Mouse (Mus musculus) neural tube, embryonic 14.5 days (tissue): Measurements from ENCODE around the gene Ahdc1. TPM values are rescaled to one million over a fixed set of nuclear protein-coding genes. Genes with fewer than 3 reads are reported as not detected.
"Not testable (repeated sequence)": the region's sequence is repeated elsewhere in the genome, so short reads cannot be mapped to it uniquely, and the experiment has no call there.

Experiments
- ATAC-seq: fragments of 200-750 bp; cut with Nextera tagmentation; 2 replicates; pipeline ENCODE4 v1.8.0; 2017; ENCODE audit warnings: low read depth, mild to moderate bottlenecking, moderate TSS enrichment, moderate library complexity
- H3K27ac ChIP-seq: fragments of 300-500 bp; sonication (generic); 2 replicates; pipeline ENCODE4 v1.5.1; 2014; ENCODE audit warnings: low read depth, mild to moderate bottlenecking, control low read depth, low read length, moderate library complexity, mixed read lengths
- H3K27me3 ChIP-seq: fragments of 300-500 bp; sonication (generic); 2 replicates; pipeline ENCODE4 v1.6.1; 2014; ENCODE audit warnings: low read length; ENCODE audit not compliant: control insufficient read depth, insufficient read depth
- H3K36me3 ChIP-seq: fragments of 300-500 bp; sonication (generic); 2 replicates; pipeline ENCODE4 v1.6.1; 2014; ENCODE audit warnings: low read length, mixed read lengths; ENCODE audit not compliant: control insufficient read depth, insufficient read depth
- H3K4me1 ChIP-seq: fragments of 300-500 bp; sonication (generic); 2 replicates; pipeline ENCODE4 v1.6.1; 2014; ENCODE audit warnings: low read length; ENCODE audit not compliant: control insufficient read depth, insufficient read depth
- H3K4me2 ChIP-seq: fragments of 300-500 bp; sonication (generic); 2 replicates; pipeline ENCODE4 v1.6.1; 2014; ENCODE audit warnings: mild to moderate bottlenecking, low read depth, low read length, control low read depth
- H3K4me3 ChIP-seq: fragments of 300-500 bp; sonication (generic); 2 replicates; pipeline ENCODE4 v1.5.1; 2014; ENCODE audit warnings: low read depth, low read length, control low read depth, mixed read lengths
- H3K9ac ChIP-seq: fragments of 300-500 bp; sonication (generic); replicated peaks from 2 replicates; pipeline ENCODE4 v1.6.1; 2014; ENCODE audit warnings: low read depth, mild to moderate bottlenecking, control low read depth, low read length, mixed read lengths
- H3K9me3 ChIP-seq: fragments of 300-500 bp; sonication (generic); 2 replicates; pipeline ENCODE4 v1.6.1; 2016; ENCODE audit warnings: low read length; ENCODE audit not compliant: control insufficient read depth
- WGBS: fragments of 180-500 bp; shearing (Covaris S2); extraction: QIAGEN DNeasy Blood & Tissue Kit; methylation state at CpG from one replicate; pipeline ENCODE4 v1.1.7; 2014; 5-methylcytosine and 5-hydroxymethylcytosine counted together
- polyA plus RNA-seq: library from polyadenylated mRNA; unstranded; fragments of >200 nt; fragmentation: Nextera tagmentation; extraction: Ambion mirVana; gene quantifications from 2 replicates; pipeline ENCODE4 v1.2.1, GENCODE M21; 2014

Gene Ahdc1
- polyA plus RNA-seq, 1 experiment from 2014 or later = 13.1 TPM

DNA sequence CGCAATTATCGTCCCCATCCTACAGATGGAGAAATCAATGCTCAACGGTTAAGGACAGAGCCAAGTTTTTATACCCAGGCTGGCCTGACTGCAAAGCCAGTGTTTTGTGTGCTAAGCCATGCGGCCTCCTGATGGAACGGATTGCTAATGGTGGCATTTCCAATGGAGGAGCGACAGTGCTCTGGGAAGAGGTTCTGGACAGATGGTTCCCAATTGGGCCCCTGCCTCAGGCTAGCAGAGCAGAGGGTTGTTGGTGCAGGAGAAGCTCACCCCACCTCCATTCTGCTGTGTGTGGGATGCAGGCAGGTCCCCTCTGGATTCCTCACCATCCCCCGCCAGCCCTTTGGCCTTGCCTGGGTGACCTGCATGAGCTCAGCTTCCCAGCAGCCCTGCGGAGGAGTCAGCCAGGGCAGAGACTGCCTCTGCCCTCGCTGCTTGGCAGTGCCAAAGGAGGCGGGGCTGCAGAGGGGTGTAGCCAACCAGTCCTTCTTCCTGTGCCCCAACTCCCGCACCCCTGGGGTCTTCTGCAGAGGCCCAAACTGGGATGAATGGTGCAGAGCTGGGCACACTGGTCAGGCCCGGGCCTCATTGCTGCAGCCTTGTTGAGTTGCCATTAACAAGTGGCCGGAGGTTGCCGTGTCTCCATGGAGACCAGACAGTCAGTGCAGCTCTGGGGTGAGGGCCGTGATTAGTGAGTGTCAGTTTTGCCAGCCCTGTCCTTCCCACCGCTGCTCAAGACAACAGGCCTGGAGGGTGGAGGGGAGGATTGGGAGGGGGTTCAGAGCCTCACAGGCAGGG lies 84.1 kb downstream of the Ahdc1 start:
- Histone ChIP-seq H3K9me3 (no peaks in the 10 kb centered on the region), H3K4me3 (no peak overlapping the region), H3K27ac (peak overlapping the region; percentile 69), H3K9ac (no peak overlapping the region), H3K4me2 (peak overlapping the region; percentile 34; the same call in 1 of the 2 replicates), H3K36me3 (no peaks in the 10 kb centered on the region), H3K27me3 (no peaks in the 10 kb centered on the region), H3K4me1 (peaks cover 43% of the 10 kb centered on the region)
- 22% methylated on average over 16 of the region's 16 CpGs for WGBS
- peak; percentile 73 for ATAC-seq

DNA sequence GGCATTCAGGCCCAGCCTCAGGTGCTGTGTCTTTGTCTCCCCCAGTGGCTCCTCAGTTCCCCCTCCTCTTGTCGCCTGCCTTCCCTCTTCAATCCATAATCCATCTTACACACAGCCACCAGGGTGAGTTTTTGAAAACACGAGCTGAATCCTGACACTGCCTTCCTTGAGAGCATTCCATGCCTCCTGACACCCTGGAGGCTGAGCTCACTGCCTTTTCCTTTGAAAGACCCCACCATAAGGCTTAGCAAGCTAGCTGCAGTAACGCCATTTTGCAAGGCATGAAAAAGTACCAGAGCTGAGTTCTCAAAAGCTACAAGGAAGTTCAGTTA lies 84.6 kb downstream of the Ahdc1 start:
- not testable (repeated sequence) for H3K36me3 ChIP-seq, H3K27me3 ChIP-seq, H3K9ac ChIP-seq, ATAC-seq, H3K4me3 ChIP-seq, H3K9me3 ChIP-seq
- WGBS = 4% methylated on average over 3 of the region's 3 CpGs
- peaks cover 37% of the 10 kb centered on the region for H3K4me1 ChIP-seq
- H3K27ac ChIP-seq = peak overlapping the region; percentile 69
- H3K4me2 ChIP-seq = peak overlapping the region; percentile 34; the same call in 1 of the 2 replicates

DNA sequence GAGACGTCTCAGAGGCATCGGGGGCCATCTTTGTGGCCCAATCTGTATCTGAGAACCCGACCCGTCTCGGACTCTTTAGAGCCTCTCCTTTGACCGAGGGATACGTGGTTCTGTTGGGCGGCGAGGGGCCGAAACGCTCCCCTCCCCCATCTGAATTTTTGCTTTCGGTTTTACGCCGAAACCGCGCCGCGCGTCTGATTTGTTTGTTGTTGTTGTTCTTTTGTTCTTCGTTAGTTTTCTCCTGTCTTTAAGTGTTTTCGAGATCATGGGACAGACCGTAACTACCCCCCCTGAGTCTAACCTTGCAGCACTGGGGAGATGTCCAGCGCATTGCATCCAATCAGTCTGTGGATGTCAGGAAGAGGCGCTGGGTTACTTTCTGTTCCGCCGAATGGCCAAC lies 85.6 kb downstream of the Ahdc1 start:
- not testable (repeated sequence) for ATAC-seq, H3K4me2 ChIP-seq, H3K9ac ChIP-seq, H3K36me3 ChIP-seq, H3K9me3 ChIP-seq, H3K27me3 ChIP-seq, H3K27ac ChIP-seq
- peak overlapping the region; percentile 20; the same call in 1 of the 2 replicates for H3K4me3 ChIP-seq
- peaks cover 28% of the 10 kb centered on the region for H3K4me1 ChIP-seq
- under 1% methylated on average over 13 of the region's 26 CpGs for WGBS

DNA sequence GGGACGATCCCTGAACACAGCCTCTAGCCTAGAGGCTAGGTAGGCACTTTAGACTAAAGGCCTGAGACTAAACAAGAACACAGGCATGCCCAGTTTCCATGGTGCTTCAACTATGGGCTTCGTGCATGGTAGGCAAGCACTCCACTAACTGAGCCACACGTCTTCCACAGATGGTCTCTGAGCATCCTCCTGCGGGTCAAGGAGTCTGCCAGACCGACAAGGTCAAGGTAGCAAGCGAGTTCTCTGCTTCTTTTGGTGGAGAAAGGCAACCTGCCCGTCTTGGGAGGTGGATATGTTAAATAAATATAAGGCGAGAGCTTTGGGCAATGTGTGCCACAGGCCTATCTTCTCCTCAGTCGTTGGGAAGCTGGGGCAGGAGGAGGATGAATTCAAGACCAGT lies 90.7 kb downstream of the Ahdc1 start:
- WGBS = 82% methylated on average over 9 of the region's 9 CpGs

DNA sequence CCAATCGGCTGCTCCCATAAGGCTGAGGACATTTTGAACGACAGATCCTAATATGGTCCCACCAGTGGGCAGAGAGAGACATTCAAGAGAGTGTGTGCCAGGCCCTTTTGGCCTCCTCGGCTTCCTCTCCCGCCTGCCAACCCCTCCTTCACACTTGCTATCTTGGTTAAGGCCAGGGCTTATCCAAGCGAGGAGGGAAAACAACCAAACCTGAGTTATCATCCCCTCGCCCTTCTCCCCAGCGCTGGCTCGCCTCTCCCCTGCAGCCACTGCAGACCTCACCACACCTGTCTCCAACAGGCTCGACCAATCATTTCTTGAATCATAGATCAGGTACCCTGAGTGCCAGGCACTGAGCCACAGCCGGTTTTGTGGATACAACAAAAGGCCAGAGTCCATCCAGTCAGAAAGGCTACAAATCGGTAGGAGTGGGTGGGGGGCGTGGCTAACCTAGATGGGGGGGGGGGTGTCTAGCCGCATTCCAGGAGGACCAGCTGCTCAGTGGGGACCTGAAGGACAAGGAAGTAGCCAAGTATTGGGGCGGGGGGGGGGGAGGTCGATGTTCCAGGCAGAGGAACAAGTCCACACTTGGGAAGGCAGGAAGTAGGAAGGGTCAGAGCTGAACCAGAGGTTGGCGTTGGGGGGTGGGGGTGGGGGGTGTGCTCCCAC lies 92.6 kb downstream of the Ahdc1 start:
- no peak overlapping the region for H3K27ac ChIP-seq
- no peak overlapping the region for H3K9ac ChIP-seq
- no peaks in the 10 kb centered on the region for H3K9me3 ChIP-seq
- H3K4me3 ChIP-seq = no peak overlapping the region
- H3K4me1 ChIP-seq = no peaks in the 10 kb centered on the region
- no peak for ATAC-seq
- 26% methylated on average over 14 of the region's 16 CpGs for WGBS
- no peak overlapping the region; the same call in 1 of the 2 replicates for H3K4me2 ChIP-seq
- no peaks in the 10 kb centered on the region for H3K36me3 ChIP-seq
- no peaks in the 10 kb centered on the region for H3K27me3 ChIP-seq

More for the DNA sequence above, 90.7 kb downstream of the Ahdc1 start:
- Histone ChIP-seq H3K9ac (no peak overlapping the region), H3K9me3 (no peaks in the 10 kb centered on the region), H3K36me3 (no peaks in the 10 kb centered on the region), H3K27ac (no peak overlapping the region), H3K4me3 (no peak overlapping the region), H3K4me2 (no peak overlapping the region), H3K4me1 (no peaks in the 10 kb centered on the region), H3K27me3 (no peaks in the 10 kb centered on the region)
- ATAC-seq = no peak

DNA sequence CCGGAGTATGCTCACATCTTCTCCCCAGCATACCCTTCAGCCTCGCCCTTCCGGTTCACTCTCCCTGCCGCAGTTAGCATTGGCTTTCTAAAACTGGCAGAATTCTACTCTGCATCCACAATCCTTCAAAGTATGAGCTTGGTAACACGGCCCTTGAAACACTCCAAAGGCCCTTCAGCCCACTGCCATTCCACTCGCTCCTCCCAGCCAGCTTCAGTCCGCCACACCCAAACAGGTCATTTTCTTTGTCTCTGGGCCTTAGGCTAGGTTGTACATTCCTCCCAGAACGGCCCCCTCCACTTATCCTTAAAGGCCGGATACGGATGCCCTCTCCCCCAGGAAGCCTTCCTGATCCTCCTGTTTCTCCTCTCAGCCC lies 93.1 kb downstream of the Ahdc1 start:
- no peak for ATAC-seq
- Histone ChIP-seq H3K4me1 (no peaks in the 10 kb centered on the region), H3K9ac (no peak overlapping the region), H3K4me3 (no peak overlapping the region), H3K36me3 (no peaks in the 10 kb centered on the region), H3K4me2 (no peak overlapping the region), H3K27ac (no peak overlapping the region), H3K27me3 (no peaks in the 10 kb centered on the region), H3K9me3 (no peaks in the 10 kb centered on the region)
- 35% methylated on average over 9 of the region's 10 CpGs for WGBS

DNA sequence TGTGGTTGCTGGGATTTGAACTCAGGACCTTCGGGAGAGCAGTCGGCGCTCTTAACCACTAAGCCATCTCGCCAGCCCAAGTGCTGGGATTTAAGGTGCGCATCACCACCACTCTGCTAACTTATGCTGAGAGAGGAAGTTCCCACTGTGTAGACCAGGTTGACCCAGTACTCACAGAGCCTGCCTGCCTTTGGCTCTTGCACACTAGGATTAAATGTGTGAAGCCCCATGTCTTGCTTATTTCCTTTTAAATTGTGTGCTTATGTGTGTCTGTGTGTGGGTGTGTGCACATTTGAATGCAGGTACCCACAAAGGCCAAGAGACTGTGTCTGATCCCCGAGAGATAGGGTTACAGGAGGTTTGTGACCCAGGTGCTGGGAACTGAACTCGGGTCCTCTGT lies 95.6 kb downstream of the Ahdc1 start:
- no peak for ATAC-seq
- Histone ChIP-seq H3K27me3 (no peaks in the 10 kb centered on the region), H3K4me1 (no peaks in the 10 kb centered on the region), H3K9me3 (no peaks in the 10 kb centered on the region), H3K27ac (no peak overlapping the region), H3K4me3 (no peak overlapping the region), H3K4me2 (no peak overlapping the region), H3K36me3 (no peaks in the 10 kb centered on the region), H3K9ac (no peak overlapping the region)
- WGBS = 97% methylated on average over 7 of the region's 7 CpGs

DNA sequence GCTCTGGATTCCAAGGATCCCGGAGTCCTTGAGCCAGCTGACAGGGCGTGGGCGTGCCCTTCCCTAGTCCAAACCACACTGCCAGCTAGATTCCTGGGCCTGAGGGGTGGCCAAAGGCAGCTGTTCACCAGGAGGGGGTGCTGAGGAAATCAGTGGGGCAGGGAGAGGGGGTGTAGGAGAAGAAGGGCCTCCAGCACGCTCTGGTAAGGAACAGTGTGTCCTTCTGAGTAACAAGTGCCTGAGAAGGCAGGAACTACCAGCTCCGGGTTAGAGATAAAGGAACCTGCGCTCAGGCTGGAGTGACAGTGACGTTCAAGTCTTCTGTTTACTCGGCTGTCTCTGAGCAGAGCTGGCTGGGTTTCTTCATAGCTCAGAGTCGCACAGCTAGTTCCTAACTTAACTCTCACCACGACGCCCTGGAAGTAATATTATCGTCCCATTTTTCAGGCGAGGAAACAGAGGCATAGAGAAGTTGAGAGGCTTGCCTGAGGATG lies 96.8 kb downstream of the Ahdc1 start:
- Histone ChIP-seq H3K27ac (peak overlapping the region; percentile 16; the same call in 1 of the 2 replicates), H3K9me3 (no peaks in the 10 kb centered on the region), H3K4me2 (no peak overlapping the region), H3K4me1 (no peaks in the 10 kb centered on the region), H3K27me3 (no peaks in the 10 kb centered on the region), H3K4me3 (no peak overlapping the region), H3K36me3 (no peaks in the 10 kb centered on the region), H3K9ac (no peak overlapping the region)
- no peak for ATAC-seq
- 64% methylated on average over 13 of the region's 13 CpGs for WGBS
